Mouse (Mus musculus) embryonic facial prominence, embryonic 12.5 days (tissue): ENCODE measurements around the gene Apeh. TPM values are rescaled to one million over a fixed set of nuclear protein-coding genes. Genes with fewer than 3 reads are reported as not detected.
A peak's percentile ranks its signal among the peaks of the same experiment; 100 is the strongest.
"Not testable (repeated sequence)": the region's sequence is repeated elsewhere in the genome, so short reads cannot be mapped to it uniquely, and the experiment has no call there.

Source experiments
- ATAC-seq: fragments of 200-750 bp; cut with Nextera tagmentation; 2 replicates; pipeline ENCODE4 v1.8.0; 2017; ENCODE audit not compliant: insufficient number of reproducible peaks, insufficient read depth, low FRiP score, low TSS enrichment
- H3K27ac ChIP-seq: fragments of 300-500 bp; sonication (generic); 2 replicates; pipeline ENCODE4 v1.5.1; 2016; ENCODE audit warnings: mild to moderate bottlenecking
- H3K27me3 ChIP-seq: fragments of 300-500 bp; sonication (generic); 2 replicates; pipeline ENCODE4 v1.6.1; 2016; ENCODE audit warnings: mild to moderate bottlenecking, moderate library complexity
- H3K36me3 ChIP-seq: fragments of 300-500 bp; sonication (generic); 2 replicates; pipeline ENCODE4 v1.6.1; 2016; ENCODE audit warnings: mild to moderate bottlenecking
- H3K4me1 ChIP-seq: fragments of 300-500 bp; sonication (generic); 2 replicates; pipeline ENCODE4 v1.6.1; 2016
- H3K4me2 ChIP-seq: fragments of 300-500 bp; sonication (generic); replicated peaks from 2 replicates; pipeline ENCODE4 v1.6.1; 2016; ENCODE audit warnings: mild to moderate bottlenecking, moderate library complexity
- H3K4me3 ChIP-seq: fragments of 300-500 bp; sonication (generic); 2 replicates; pipeline ENCODE4 v1.5.1; 2016; ENCODE audit warnings: mild to moderate bottlenecking
- H3K9ac ChIP-seq: fragments of 300-500 bp; sonication (generic); 2 replicates; pipeline ENCODE4 v1.6.1; 2016; ENCODE audit warnings: mild to moderate bottlenecking, moderate library complexity
- H3K9me3 ChIP-seq: fragments of 300-500 bp; sonication (generic); 2 replicates; pipeline ENCODE4 v1.6.1; 2016; ENCODE audit warnings: mild to moderate bottlenecking, moderate library complexity
- WGBS: fragments of 180-500 bp; shearing (Covaris S2); methylation state at CpG from one replicate; pipeline ENCODE4 v1.1.7; 2016; 5-methylcytosine and 5-hydroxymethylcytosine counted together
- polyA plus RNA-seq: library from polyadenylated mRNA; unstranded; fragments of >200 nt; fragmentation: Nextera tagmentation; extraction: Ambion mirVana; gene quantifications from 2 replicates; pipeline ENCODE4 v1.2.1, GENCODE M21; 2016

Gene Apeh
- polyA plus RNA-seq: 54.7 and 55.0 TPM in 2 replicates

- no peaks in the 10 kb centered on the region for H3K9me3 ChIP-seq
- peak; percentile 94 for ATAC-seq
- WGBS: 1% methylated on average over 52 of the region's 52 CpGs
- H3K4me1 ChIP-seq: peaks cover 12% of the 10 kb centered on the region; the same call in 1 of the 2 replicates
- H3K4me2 ChIP-seq: peak within 1 kb of the TSS; percentile 96
- H3K27me3 ChIP-seq: no peaks in the 10 kb centered on the region
- H3K4me3 ChIP-seq: peak within 1 kb of the TSS; percentile 71
- H3K27ac ChIP-seq: peak within 1 kb of the TSS; percentile 86
- peak within 1 kb of the TSS; percentile 64 for H3K9ac ChIP-seq
- H3K36me3 ChIP-seq: peaks cover 33% of the 10 kb centered on the region
These were observed at the start of gene Apeh for GRCm38 (mm10) chr9:108094184-108094941. Apeh (minus strand) TSS chr9:108094606.

GRCm38 (mm10) chr9:108143470-108143869 lies 49.1 kb upstream of the Apeh start:
- Histone ChIP-seq H3K4me3 (no peak overlapping the region), H3K9me3 (no peaks in the 10 kb centered on the region; the same call in 1 of the 2 replicates), H3K27me3 (no peaks in the 10 kb centered on the region), H3K27ac (no peak overlapping the region), H3K9ac (no peak overlapping the region), H3K4me2 (no peak overlapping the region), H3K4me1 (no peaks in the 10 kb centered on the region), H3K36me3 (no peaks in the 10 kb centered on the region)
- no peak for ATAC-seq
- WGBS: 91% methylated on average over 2 of the region's 2 CpGs

- Histone ChIP-seq H3K4me2 (no peak overlapping the region), H3K27me3 (no peaks in the 10 kb centered on the region), H3K9ac (no peak overlapping the region), H3K4me3 (no peak overlapping the region), H3K27ac (no peak overlapping the region), H3K36me3 (no peaks in the 10 kb centered on the region), H3K4me1 (peaks cover 10% of the 10 kb centered on the region; the same call in 1 of the 2 replicates), H3K9me3 (no peaks in the 10 kb centered on the region; the same call in 1 of the 2 replicates)
- ATAC-seq: no peak
- WGBS: 90% methylated on average over 10 of the region's 10 CpGs
These were observed 47.0 kb upstream of the Apeh start for GRCm38 (mm10) chr9:108141387-108141786.

- WGBS: 78% methylated on average over 7 of the region's 7 CpGs
- no peaks in the 10 kb centered on the region for H3K27me3 ChIP-seq
- H3K36me3 ChIP-seq: no peaks in the 10 kb centered on the region
- no peak overlapping the region for H3K4me2 ChIP-seq
- H3K4me3 ChIP-seq: no peak overlapping the region
- peaks cover 10% of the 10 kb centered on the region; the same call in 1 of the 2 replicates for H3K4me1 ChIP-seq
- no peak overlapping the region for H3K9ac ChIP-seq
- no peak overlapping the region for H3K27ac ChIP-seq
- H3K9me3 ChIP-seq: no peaks in the 10 kb centered on the region; the same call in 1 of the 2 replicates
- no peak for ATAC-seq
These were observed 45.7 kb upstream of the Apeh start for GRCm38 (mm10) chr9:108139963-108140695.

- H3K4me1 ChIP-seq: peaks cover 10% of the 10 kb centered on the region; the same call in 1 of the 2 replicates
- no peaks in the 10 kb centered on the region for H3K36me3 ChIP-seq
- H3K4me3 ChIP-seq: no peak overlapping the region
- no peak overlapping the region for H3K9ac ChIP-seq
- no peaks in the 10 kb centered on the region for H3K27me3 ChIP-seq
- no peak overlapping the region for H3K27ac ChIP-seq
- no peaks in the 10 kb centered on the region; the same call in 1 of the 2 replicates for H3K9me3 ChIP-seq
- WGBS: 85% methylated on average over 17 of the region's 17 CpGs
- no peak overlapping the region for H3K4me2 ChIP-seq
- ATAC-seq: no peak
These were observed 45.0 kb upstream of the Apeh start for GRCm38 (mm10) chr9:108139169-108139962.

- WGBS: 75% methylated on average over 6 of the region's 6 CpGs
- ATAC-seq: no peak
- no peak overlapping the region for H3K4me2 ChIP-seq
- H3K9ac ChIP-seq: no peak overlapping the region
- peaks cover 10% of the 10 kb centered on the region; the same call in 1 of the 2 replicates for H3K4me1 ChIP-seq
- no peak overlapping the region for H3K4me3 ChIP-seq
- no peaks in the 10 kb centered on the region for H3K27me3 ChIP-seq
- no peaks in the 10 kb centered on the region; the same call in 1 of the 2 replicates for H3K9me3 ChIP-seq
- H3K36me3 ChIP-seq: no peaks in the 10 kb centered on the region
- no peak overlapping the region for H3K27ac ChIP-seq
These were observed 43.7 kb upstream of the Apeh start for GRCm38 (mm10) chr9:108138118-108138517.

- peaks cover 10% of the 10 kb centered on the region; the same call in 1 of the 2 replicates for H3K4me1 ChIP-seq
- H3K9me3 ChIP-seq: no peaks in the 10 kb centered on the region; the same call in 1 of the 2 replicates
- H3K9ac ChIP-seq: no peak overlapping the region
- no peaks in the 10 kb centered on the region for H3K36me3 ChIP-seq
- H3K27ac ChIP-seq: no peak overlapping the region
- peak; percentile 41; the same call in 1 of the 2 replicates for ATAC-seq
- H3K4me3 ChIP-seq: no peak overlapping the region
- no peak overlapping the region; the same call in none of the 2 replicates for H3K4me2 ChIP-seq
- no peaks in the 10 kb centered on the region for H3K27me3 ChIP-seq
- WGBS: 23% methylated on average over 17 of the region's 17 CpGs
These were observed 43.1 kb upstream of the Apeh start for GRCm38 (mm10) chr9:108137523-108137922.

- WGBS: 76% methylated on average over 6 of the region's 6 CpGs
- Histone ChIP-seq H3K4me1 (peaks cover 10% of the 10 kb centered on the region; the same call in 1 of the 2 replicates), H3K9ac (no peak overlapping the region), H3K27me3 (no peaks in the 10 kb centered on the region), H3K27ac (no peak overlapping the region), H3K4me2 (no peak overlapping the region; the same call in 1 of the 2 replicates), H3K36me3 (no peaks in the 10 kb centered on the region), H3K4me3 (no peak overlapping the region), H3K9me3 (no peaks in the 10 kb centered on the region)
- ATAC-seq: no peak
These were observed 42.6 kb upstream of the Apeh start for GRCm38 (mm10) chr9:108136930-108137462.

- Histone ChIP-seq H3K27ac (no peak overlapping the region), H3K4me3 (no peak overlapping the region), H3K4me2 (no peak overlapping the region), H3K27me3 (no peaks in the 10 kb centered on the region), H3K9ac (no peak overlapping the region), H3K36me3 (no peaks in the 10 kb centered on the region), H3K9me3 (no peaks in the 10 kb centered on the region), H3K4me1 (peaks cover 10% of the 10 kb centered on the region; the same call in 1 of the 2 replicates)
- ATAC-seq: no peak
- WGBS: 31% methylated on average over 1 of the region's 1 CpGs
These were observed 41.8 kb upstream of the Apeh start for GRCm38 (mm10) chr9:108136225-108136624.

- H3K9me3 ChIP-seq, H3K27ac ChIP-seq, H3K27me3 ChIP-seq, H3K4me2 ChIP-seq, H3K36me3 ChIP-seq, H3K9ac ChIP-seq, ATAC-seq, H3K4me3 ChIP-seq: not testable (repeated sequence)
- 95% methylated on average over 3 of the region's 3 CpGs for WGBS
- peaks cover 10% of the 10 kb centered on the region; the same call in 1 of the 2 replicates for H3K4me1 ChIP-seq
These were observed 41.3 kb upstream of the Apeh start for GRCm38 (mm10) chr9:108135679-108136078.

- Histone ChIP-seq H3K27ac (no peak overlapping the region), H3K27me3 (no peaks in the 10 kb centered on the region), H3K9me3 (no peaks in the 10 kb centered on the region), H3K4me1 (peaks cover 10% of the 10 kb centered on the region; the same call in 1 of the 2 replicates), H3K4me3 (no peak overlapping the region), H3K9ac (no peak overlapping the region), H3K4me2 (no peak overlapping the region), H3K36me3 (no peaks in the 10 kb centered on the region)
- ATAC-seq: no peak
- 64% methylated on average over 1 of the region's 1 CpGs for WGBS
These were observed 39.1 kb upstream of the Apeh start for GRCm38 (mm10) chr9:108133478-108133877.
